Mouse (Mus musculus): ENCODE data around the gene Trim38.

- TF ChIP-seq CTCF (IDR thresholded peaks at IDR 0.05; ENCODE audit: borderline replicate concordance, control insufficient read depth, extremely low read depth, insufficient read depth, low read length, poor library complexity) (no peak), POLR2A (IDR thresholded peaks at IDR 0.05; ENCODE audit: control insufficient read depth, extremely low read depth, insufficient read depth, low read length, poor library complexity) (no peak)
Observed at GRCm38 (mm10) chr13:23760240-23760971, 9.3 kb upstream of the Trim38 start.

Data from thymus, adult 2 months (tissue).